Mouse (Mus musculus) urinary bladder, postnatal 4 days (tissue): ENCODE results near the gene Nsun7.

Experiments
- DNase-seq, 2 experiments: peaks; one replicate each; pipeline ENCODE4 v3.0.0; 2021 to 2022; ENCODE audit warnings: low spot score in 2 of 2

Nsun7 gene

GRCm38 (mm10) chr5:66337025-66337968 lies 77.6 kb downstream of the Nsun7 start:
- peak in 1 of 2 experiments; percentile 22 for DNase-seq

GRCm38 (mm10) chr5:66337969-66338345 lies 78.3 kb downstream of the Nsun7 start:
- no peak for DNase-seq

- no peak for DNase-seq
Measured at GRCm38 (mm10) chr5:66338583-66338982, 78.9 kb downstream of the Nsun7 start.

GRCm38 (mm10) chr5:66340356-66341102 lies 80.8 kb downstream of the Nsun7 start:
- DNase-seq = no peak

- DNase-seq = no peak
Measured at GRCm38 (mm10) chr5:66341848-66342247, 82.2 kb downstream of the Nsun7 start.

GRCm38 (mm10) chr5:66342285-66342684 lies 82.6 kb downstream of the Nsun7 start:
- no peak for DNase-seq

- DNase-seq = no peak
Measured at GRCm38 (mm10) chr5:66344182-66344581, 84.5 kb downstream of the Nsun7 start.

- no peak for DNase-seq
Measured at GRCm38 (mm10) chr5:66345140-66345539, 85.4 kb downstream of the Nsun7 start.

- no peak for DNase-seq
Measured at GRCm38 (mm10) chr5:66346756-66347155, 87.1 kb downstream of the Nsun7 start.
